Mouse (Mus musculus): Measurements from ENCODE around the gene Isoc2a.
A peak's percentile ranks its signal among the peaks of the same experiment; 100 is the strongest.

Gene Isoc2a

DNA sequence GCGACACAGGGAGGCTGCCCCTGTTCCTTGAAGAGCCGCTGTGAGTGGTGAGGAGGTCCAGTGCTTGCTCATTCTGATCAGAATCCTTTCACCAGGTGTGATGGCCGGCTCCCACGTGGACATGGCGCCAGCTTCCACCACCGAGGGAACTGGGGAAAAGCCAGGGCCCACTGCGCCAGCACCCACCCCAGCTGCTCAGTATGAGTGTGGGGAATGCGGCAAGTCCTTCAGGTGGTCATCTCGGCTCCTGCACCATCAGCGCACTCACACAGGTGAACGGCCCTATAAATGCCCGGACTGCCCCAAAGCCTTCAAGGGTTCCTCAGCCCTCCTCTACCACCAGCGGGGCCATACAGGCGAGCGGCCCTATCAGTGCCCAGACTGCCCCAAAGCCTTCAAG is 41.7 kb downstream of the Isoc2a start:
- no peak for DNase-seq (ENCODE audit: low spot score in 2 of 2)

DNA sequence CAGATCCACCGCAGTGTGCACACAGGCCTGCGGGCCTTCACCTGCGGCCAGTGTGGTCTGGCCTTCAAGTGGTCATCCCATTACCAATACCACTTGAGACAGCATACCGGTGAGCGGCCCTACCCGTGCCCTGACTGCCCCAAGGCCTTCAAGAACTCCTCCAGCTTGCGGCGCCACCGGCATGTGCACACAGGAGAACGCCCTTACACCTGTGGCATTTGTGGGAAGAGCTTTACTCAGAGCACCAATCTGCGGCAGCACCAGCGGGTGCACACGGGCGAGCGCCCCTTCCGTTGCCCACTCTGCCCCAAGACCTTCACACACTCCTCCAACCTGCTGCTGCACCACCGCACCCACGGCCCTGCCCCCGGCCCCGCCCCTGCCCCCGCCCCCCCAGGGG is 42.1 kb downstream of the Isoc2a start:
- DNase-seq (ENCODE audit: low spot score in 2 of 2) = no peak

GRCm38 (mm10) chr7:4919971-4920370 is 43.0 kb downstream of the Isoc2a start:
- no peak for DNase-seq (ENCODE audit: low spot score in 2 of 2)

- no peak for DNase-seq (ENCODE audit: low spot score in 2 of 2)
Observed at GRCm38 (mm10) chr7:4920496-4920895, 43.5 kb downstream of the Isoc2a start.

DNA sequence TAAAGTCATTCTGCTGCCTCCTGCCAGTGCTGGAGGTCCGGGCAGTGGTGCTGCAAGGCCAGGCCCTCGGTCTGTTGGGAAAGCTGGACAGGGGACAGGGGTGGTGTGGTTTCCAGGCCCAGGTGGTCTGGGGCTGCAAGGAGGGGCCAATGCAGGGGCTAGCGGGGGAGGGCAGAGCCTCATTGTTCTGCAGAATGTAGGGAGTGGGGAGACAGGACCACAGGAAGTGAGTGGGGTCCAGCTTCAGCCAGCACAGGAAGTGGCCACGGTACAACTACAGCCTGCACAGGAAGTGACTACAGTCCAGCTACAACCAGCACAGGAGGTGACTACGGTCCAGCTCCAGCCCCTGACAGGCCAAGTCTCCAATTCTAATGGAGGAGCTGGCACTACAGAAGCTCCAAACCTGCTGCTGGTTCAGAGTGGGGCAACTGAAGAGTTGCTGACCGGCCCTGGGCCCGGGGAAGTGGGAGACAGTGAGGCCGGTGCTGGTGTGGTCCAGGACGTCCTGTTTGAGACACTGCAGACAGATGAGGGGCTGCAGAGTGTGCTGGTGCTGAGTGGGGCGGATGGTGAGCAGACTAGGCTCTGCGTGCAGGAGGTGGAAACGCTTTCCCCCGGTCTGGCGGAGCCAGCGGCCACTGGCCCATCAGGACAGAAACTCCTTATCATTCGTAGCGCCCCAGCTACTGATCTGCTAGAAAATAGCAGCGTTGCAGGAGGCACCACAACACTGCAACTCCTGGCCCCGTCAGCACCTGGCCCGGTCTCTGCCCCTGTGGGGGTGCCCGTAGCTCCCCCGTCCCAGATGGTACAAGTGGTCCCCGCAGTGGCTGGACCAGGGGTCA is 44.2 kb downstream of the Isoc2a start:
- no peak for DNase-seq (ENCODE audit: low spot score in 2 of 2)

DNA sequence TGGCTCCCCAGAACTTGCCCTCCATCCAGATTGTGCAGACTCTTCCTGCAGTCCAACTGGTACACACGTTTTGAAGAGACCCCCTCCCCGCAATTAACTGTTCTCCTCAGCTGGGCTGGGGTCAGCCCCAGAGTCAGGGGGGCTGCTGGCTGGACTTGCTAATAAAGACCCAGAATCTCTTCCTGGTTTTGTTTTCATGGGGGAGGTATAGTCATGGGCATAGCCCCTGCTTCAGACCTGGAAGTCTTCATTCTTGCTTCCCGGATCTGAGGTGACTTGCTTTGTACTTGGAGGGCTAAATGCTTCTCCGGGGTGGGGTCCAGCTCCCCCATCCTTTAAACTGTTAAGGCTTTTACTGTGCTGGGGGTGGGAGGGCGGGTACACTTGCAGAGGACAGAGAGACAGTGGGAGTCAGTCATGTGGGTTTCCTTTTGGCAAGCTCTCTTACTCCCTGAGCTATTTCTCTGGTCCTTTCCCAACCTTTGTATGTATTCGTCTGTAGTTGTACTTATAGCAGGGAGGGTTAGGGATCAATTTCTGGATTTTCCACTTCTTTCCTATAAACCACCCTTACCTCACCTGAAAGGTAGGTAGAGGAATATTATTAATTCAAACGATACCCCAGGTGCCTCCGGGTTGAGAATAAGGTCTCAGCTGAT is 45.0 kb downstream of the Isoc2a start, which contains the start of gene Nat14:
Nat14 (plus strand) TSS at position 205 of the 659 bp plus-strand sequence.
- no peak for DNase-seq (ENCODE audit: low spot score in 2 of 2)

- peak in 1 of 2 experiments; percentile 46 for DNase-seq (ENCODE audit: low spot score in 2 of 2)
Observed at GRCm38 (mm10) chr7:4922508-4922907, 45.6 kb downstream of the Isoc2a start.

- DNase-seq (ENCODE audit: low spot score in 2 of 2) = no peak
Observed at GRCm38 (mm10) chr7:4922931-4923565, 46.1 kb downstream of the Isoc2a start.

DNA sequence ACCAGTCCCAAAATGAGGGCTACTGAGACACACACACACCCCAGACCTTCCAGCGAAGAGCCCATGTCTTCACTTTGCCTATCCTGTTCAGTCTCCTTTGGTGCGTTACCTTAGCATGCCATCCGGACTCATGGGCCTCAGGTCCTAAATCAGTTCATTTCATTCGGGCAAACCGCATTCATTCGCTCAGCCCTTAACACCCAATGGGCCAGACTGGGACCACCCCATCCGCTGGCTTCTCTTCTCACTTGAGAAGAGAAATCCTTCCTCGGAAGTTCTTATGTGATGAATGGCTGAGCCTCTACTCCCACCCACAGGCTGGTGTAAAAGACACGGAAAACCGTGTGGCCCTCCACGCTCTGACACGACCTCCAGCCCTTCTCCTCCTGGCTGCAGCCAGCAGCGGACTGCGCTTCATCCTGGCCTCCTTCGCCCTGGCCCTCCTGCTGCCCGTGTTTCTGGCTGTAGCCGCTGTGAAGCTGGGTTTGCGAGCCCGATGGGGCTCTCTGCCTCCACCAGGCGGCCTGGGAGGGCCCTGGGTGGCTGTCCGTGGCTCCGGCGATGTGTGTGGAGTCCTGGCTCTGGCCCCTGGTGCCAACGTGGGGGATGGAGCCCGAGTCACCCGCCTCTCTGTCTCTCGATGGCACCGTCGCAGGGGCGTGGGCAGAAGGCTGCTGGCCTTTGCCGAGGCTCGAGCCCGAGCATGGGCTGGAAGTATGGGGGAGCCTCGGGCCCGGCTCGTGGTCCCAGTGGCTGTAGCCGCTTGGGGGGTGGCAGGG is 46.8 kb downstream of the Isoc2a start:
- DNase-seq (ENCODE audit: low spot score in 2 of 2) = no peak

DNA sequence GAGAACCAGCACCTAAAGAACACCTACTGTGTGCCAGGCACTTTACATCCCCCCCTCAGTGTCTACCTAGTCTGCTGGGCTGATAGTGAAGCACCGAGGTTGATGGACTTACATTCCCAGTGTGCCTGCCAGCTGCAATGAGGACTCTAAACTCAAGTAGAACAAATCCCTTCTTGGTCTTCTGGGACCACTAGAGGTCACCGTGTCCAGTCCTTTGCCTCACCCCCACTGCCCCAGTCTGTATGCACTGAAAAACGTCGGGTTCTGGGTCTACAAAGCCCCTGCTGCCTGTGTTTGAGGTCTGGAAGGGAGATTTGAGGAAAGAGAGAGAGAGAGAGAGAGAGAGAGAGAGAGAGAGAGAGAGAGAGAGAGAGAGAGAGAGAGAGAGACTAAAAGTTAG is 47.5 kb downstream of the Isoc2a start:
- DNase-seq (ENCODE audit: low spot score in 2 of 2) = no peak

DNA sequence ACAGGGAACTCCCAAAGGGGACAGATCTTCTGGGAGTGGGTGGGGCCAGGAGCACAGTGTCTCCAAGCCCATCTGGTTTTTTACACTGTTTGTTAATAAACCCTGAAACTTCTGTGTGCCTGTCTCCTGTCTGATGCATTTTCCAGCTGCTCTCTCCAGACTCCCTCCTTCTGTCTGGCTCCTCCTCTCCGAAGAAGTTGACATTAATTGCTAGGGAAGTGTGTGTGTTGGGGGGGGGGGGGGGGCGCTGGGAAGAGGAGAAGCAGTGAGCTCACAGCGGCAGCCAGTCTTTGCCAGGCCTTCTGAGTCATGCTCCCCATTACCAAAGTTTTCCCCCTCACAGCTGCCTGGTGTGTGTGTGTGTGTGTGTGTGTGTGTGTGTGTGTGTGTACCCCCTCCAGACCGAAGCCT is 47.9 kb downstream of the Isoc2a start:
- DNase-seq (ENCODE audit: low spot score in 2 of 2) = no peak

- DNase-seq (ENCODE audit: low spot score in 2 of 2) = no peak
Observed at GRCm38 (mm10) chr7:4925441-4926381, 48.8 kb downstream of the Isoc2a start, which contains the start of gene Ssc5d. Gene Ssc5d, plus strand, starts transcription at chr7:4925785.

- DNase-seq (ENCODE audit: low spot score in 2 of 2) = no peak
Observed at GRCm38 (mm10) chr7:4926849-4927248, 49.9 kb downstream of the Isoc2a start.

GRCm38 (mm10) chr7:4927711-4928110 is 50.8 kb downstream of the Isoc2a start:
- DNase-seq (ENCODE audit: low spot score in 2 of 2) = no peak

DNA sequence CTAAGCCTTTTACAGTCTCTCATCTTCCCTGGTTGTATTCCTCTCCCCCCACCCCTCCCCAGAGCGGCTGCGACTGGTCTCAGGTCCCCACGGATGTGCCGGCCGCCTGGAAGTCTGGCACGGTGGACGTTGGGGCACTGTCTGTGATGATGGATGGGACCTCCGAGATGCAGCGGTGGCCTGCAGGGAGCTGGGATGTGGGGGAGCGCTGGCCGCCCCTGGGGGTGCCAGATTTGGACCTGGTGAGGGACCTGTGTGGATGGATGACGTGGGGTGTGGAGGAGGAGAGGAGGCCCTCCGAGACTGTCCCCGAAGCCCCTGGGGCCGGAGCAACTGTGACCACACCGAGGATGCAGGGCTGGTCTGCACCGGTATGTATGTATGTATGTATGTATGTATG is 51.4 kb downstream of the Isoc2a start:
- DNase-seq (ENCODE audit: low spot score in 2 of 2) = no peak

DNA sequence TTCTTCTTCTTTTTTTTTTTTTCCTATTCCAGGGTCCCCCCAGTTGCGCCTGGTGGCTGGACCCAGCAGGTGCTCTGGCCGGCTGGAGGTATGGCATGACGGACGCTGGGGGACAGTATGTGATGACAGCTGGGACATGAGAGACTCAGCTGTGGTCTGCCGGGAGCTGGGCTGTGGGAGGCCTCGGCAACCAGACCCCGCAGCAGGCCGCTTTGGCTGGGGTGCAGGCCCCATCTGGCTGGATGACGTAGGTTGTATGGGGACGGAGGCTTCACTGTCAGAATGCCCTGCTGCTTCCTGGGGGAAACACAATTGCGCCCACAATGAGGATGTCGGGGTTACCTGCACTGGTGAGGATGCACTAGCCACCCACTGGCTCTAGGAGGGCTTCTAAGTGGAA is 56.1 kb downstream of the Isoc2a start:
- no peak for DNase-seq (ENCODE audit: low spot score in 2 of 2)

GRCm38 (mm10) chr7:4934160-4934914 is 57.4 kb downstream of the Isoc2a start:
- DNase-seq (ENCODE audit: low spot score in 2 of 2) = no peak

GRCm38 (mm10) chr7:4936832-4937231 is 59.9 kb downstream of the Isoc2a start:
- no peak for DNase-seq (ENCODE audit: low spot score in 2 of 2)

- DNase-seq (ENCODE audit: low spot score in 2 of 2) = no peak
Observed at GRCm38 (mm10) chr7:4937392-4937791, 60.4 kb downstream of the Isoc2a start.

- DNase-seq (ENCODE audit: low spot score in 2 of 2) = peak; percentile 61 to 81
Observed at GRCm38 (mm10) chr7:4938456-4938855, 61.5 kb downstream of the Isoc2a start.
